Mouse (Mus musculus): ENCODE data around the gene Lrrfip1. TPM values are rescaled to one million over a fixed set of nuclear protein-coding genes. Genes with fewer than 3 reads are reported as not detected.

Gene Lrrfip1
- total RNA-seq (2017), result 527 to 604 TPM (median 547 TPM) in 3 replicates

DNA sequence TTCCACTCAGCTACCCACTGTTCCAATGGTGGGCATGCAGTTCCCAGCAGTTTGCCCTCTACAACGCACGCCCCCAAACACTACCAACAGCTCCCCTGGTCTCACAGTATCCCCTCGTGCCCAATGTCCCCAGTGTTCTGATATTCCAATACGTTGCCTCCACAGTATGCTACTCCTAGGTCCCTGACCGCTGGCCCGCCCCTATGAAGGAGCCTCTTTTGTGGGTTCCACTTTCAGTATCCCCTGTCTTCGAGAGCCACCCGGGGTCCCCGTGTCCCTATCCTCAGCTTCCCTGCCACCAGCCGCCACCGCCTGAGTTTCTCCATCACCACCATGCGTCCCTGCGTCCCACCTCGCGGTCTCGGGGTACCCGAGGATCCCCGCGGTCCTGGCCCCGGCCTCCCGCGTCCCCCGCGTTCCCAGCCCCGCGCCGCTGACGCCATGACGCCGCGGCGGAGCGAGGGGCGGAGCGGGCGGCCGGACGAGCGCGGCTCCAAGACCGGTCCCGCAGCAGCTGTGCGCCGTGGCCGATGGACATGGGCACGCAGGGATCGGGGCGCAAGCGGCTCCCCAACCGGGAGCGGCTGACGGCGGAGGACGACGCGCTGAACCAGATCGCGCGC, at the start of gene Lrrfip1:
Gene Lrrfip1 (plus strand): TSS at position 470 of the 623 bp plus-strand sequence.
- ATAC-seq (replicated peaks; ENCODE audit: insufficient number of reproducible peaks, low FRiP score, low TSS enrichment, poor library complexity, severe bottlenecking), result peak; percentile 33

- no peak for ATAC-seq (replicated peaks; ENCODE audit: insufficient number of reproducible peaks, low FRiP score, low TSS enrichment, poor library complexity, severe bottlenecking)
These were observed 49.2 kb upstream of the Lrrfip1 start for GRCm38 (mm10) chr1:90949309-90949708.

DNA sequence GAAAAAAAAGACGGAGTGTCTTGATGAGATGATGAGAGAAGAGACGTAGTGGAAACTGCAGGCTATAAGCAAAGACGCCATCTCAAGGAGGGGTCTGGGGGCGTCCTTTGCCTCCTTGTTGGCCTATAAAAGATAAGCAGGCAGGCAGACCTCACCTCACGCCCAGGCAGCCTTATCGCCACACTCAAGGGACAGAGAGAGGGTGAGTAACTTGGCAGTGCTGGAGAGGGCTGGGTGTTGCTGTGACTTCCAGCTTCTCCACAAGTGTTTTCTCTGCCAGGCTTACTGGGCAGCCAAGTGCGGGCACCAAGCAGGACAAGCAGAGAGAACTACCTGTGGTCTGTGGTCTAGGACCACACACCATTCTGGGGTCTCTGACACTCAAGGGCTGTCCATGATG, 46.9 kb upstream of the Lrrfip1 start:
- ATAC-seq (replicated peaks; ENCODE audit: insufficient number of reproducible peaks, low FRiP score, low TSS enrichment, poor library complexity, severe bottlenecking), result no peak

DNA sequence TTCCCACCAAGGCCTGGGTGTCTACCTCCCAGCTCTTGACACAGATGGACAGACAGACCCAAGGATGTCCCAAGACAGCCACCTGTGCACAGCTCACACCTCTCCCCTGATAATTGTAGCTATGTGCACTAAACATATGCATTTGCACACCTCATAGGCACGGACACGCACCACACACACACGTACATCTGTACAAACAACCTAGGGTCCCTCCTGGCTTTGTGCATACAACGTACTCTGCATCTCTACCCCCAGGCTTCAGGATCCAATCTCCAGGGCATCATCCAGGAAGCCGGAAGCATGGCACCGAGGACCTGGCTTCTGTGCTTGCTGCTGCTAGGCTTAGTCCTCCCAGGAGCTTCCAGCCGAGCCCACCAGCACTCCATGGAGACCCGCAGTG, 45.7 kb upstream of the Lrrfip1 start, which contains the start of gene Prlh:
Gene Prlh (plus strand): TSS at position 301 of the 400 bp plus-strand sequence.
- ATAC-seq (replicated peaks; ENCODE audit: insufficient number of reproducible peaks, low FRiP score, low TSS enrichment, poor library complexity, severe bottlenecking), result no peak

DNA sequence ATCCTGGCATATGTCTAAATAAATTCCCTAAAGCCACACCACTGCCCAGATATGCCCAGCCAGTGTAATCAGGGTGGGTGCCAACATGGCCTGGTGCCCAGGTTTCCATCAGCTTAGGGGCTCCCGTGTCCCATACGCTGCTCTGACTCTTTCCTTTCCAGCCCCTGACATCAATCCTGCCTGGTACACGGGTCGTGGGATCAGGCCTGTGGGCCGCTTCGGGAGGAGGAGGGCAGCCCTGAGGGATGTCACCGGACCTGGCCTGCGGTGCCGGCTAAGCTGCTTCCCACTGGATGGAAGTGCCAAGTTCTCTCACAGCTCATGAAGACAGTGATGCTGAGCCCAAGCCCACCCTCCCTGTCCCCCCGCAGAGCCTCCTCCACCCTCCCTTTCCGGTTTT, 44.8 kb upstream of the Lrrfip1 start:
- ATAC-seq (replicated peaks; ENCODE audit: insufficient number of reproducible peaks, low FRiP score, low TSS enrichment, poor library complexity, severe bottlenecking), result no peak

DNA sequence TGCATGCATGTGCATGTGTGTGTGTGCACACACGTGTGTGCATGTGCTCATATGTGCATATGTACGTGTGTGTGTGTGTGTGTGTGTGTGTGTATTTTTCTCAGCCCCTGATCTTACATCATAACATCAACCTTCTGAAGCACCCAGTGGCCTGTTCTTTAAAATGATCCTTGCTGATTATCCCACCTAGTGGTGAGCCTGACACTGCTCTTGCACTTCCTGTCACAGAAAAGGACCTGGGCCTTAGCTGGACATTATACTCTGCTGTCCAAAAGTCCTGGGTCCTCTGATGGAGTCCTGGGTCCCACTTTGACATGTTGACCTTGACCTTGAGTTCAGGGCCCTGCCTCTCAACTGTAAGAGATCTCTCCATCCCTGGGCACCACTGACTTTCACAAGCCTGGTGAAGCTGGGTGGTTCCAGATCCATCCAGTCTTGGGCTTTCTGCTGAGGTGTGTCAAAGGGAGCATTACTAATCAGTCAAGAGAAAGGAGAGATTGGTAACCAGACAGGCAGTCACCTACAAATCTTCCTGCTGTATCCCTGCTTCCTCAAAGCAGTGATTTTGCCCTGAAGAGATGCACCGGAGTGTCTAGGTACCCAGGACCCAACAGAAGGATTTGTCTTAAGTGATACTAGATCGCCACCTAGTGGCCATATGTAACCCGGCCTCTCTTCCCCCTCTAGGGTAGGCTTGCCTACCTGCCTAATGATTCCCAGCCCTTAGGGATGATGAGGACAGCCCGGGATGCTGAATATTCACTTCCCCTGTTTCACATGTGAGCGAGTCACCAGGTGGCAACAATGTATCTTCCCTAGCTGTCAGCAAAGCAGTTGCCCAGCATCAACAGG, 42.1 kb upstream of the Lrrfip1 start:
- ATAC-seq (replicated peaks; ENCODE audit: insufficient number of reproducible peaks, low FRiP score, low TSS enrichment, poor library complexity, severe bottlenecking), result no peak

- ATAC-seq (replicated peaks; ENCODE audit: insufficient number of reproducible peaks, low FRiP score, low TSS enrichment, poor library complexity, severe bottlenecking), result no peak
These were observed 36.0 kb upstream of the Lrrfip1 start for GRCm38 (mm10) chr1:90962526-90962925.

- no peak for ATAC-seq (replicated peaks; ENCODE audit: insufficient number of reproducible peaks, low FRiP score, low TSS enrichment, poor library complexity, severe bottlenecking)
These were observed 35.5 kb upstream of the Lrrfip1 start for GRCm38 (mm10) chr1:90962994-90963393.

GRCm38 (mm10) chr1:90967583-90967982, 31.0 kb upstream of the Lrrfip1 start:
- no peak for ATAC-seq (replicated peaks; ENCODE audit: insufficient number of reproducible peaks, low FRiP score, low TSS enrichment, poor library complexity, severe bottlenecking)

DNA sequence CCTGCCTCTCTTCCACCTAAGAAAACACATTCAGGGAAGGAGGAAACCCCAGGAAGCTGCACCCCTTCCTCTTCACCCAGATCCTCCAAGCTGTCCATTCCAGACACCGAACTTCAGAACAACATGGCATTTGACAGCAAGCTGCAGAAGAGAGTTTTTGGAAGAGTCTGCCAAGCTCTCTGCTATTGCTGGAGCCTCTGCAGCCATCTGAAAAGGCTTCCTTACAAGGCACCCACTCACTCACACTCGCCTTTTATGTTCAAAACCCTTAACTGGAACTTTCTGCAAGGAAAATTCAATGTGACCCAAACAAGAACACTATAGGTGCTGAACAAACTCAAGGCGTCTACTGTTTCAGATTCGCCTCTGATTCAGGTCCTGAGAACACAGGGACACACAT, 29.9 kb upstream of the Lrrfip1 start:
- ATAC-seq (replicated peaks; ENCODE audit: insufficient number of reproducible peaks, low FRiP score, low TSS enrichment, poor library complexity, severe bottlenecking), result no peak

DNA sequence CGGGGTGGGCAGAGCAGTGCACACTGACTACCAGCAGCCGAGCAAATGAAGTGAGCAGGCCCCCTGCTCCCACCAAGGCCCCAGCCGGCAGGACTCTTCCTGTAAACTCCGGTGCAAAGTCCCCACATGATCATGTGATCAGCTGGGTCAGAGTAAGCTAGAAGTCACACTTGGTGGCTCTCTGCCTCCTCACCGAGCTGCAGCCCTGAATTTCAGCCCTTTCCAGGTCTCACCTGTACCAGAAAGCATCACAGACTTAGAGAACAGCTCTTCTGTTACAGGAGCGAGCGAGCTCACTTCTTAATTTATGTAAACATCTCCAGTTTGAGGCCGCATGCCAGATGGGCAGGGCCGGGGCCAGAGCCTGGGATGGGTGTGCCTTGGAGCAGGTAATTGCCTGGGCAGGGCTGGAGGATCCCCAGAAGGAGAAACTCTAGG, 29.2 kb upstream of the Lrrfip1 start, which contains the start of gene Rab17:
Gene Rab17 (minus strand): TSS at position 315 of the 438 bp plus-strand sequence.
- no peak for ATAC-seq (replicated peaks; ENCODE audit: insufficient number of reproducible peaks, low FRiP score, low TSS enrichment, poor library complexity, severe bottlenecking)

GRCm38 (mm10) chr1:90969881-90970390, 28.6 kb upstream of the Lrrfip1 start:
- no peak for ATAC-seq (replicated peaks; ENCODE audit: insufficient number of reproducible peaks, low FRiP score, low TSS enrichment, poor library complexity, severe bottlenecking)

DNA sequence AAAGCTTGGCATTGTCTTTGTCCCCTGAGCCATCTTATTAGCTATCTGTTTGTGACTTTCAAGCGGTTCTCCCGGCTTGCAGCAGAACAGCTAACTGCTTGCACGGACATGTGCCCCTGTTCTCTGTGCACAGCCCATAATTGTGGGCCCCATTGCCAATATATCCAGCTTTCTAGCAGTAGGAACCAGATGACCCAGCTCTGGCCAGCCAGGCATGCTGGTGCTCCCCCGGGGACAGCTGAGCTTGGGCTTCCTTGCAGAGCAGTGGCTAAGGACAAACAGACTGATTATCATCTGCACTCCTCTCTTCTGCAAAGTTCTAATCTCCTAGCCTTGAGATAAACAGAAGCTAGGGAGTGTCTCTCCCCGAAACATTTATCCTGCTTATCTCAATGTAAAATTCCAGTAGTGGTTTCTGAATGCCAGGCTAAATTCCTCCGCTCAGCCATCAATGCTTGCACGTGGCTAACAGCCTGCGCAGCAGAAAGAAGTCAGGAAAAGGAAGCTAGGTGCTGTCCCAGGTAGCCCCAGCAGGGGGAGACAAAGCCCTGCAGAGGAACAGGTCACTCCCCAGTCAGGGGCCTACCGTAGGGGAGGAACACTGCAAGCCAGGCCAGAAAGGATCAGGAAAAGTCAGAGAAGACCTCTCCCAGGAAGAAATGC, 25.5 kb upstream of the Lrrfip1 start:
- ATAC-seq (replicated peaks; ENCODE audit: insufficient number of reproducible peaks, low FRiP score, low TSS enrichment, poor library complexity, severe bottlenecking), result peak; percentile 81

DNA sequence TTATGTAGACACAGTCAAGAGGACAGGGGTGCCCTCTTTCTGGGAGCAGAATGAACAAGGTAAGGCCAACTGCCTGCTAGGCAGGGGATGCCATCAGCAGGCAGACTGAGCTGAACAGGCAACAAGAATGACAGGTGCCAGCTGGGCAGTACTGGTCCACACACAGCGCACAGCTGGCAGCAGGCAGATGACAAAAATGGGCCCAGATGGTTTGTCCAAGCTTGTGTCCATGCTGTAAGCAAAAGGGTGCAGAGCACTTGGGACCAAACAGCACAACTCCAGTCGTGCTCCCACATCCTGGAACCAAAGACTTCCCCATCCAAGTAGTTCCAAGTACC, 25.0 kb upstream of the Lrrfip1 start:
- ATAC-seq (replicated peaks; ENCODE audit: insufficient number of reproducible peaks, low FRiP score, low TSS enrichment, poor library complexity, severe bottlenecking), result no peak

GRCm38 (mm10) chr1:90974906-90975649, 23.5 kb upstream of the Lrrfip1 start:
- ATAC-seq (replicated peaks; ENCODE audit: insufficient number of reproducible peaks, low FRiP score, low TSS enrichment, poor library complexity, severe bottlenecking), result peak; percentile 62

DNA sequence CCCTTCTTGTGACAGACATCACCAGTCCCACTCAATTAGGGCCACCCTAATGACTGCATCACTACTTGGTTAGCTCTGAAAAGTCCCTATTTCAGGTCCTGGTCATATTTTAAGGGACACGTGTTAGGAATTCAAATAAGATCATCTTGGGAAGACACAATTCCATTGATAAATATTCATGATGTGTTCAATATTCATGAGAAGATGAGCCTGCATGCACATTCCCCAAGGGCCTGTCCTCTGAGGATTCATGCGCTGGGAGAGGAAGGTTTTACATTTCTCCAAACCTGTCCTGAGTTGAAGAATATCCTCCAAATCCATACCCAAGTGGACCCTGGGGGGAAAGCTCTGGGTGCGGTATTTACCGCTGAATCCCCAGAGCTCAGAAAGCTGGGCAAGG, 22.6 kb upstream of the Lrrfip1 start:
- ATAC-seq (replicated peaks; ENCODE audit: insufficient number of reproducible peaks, low FRiP score, low TSS enrichment, poor library complexity, severe bottlenecking), result no peak

DNA sequence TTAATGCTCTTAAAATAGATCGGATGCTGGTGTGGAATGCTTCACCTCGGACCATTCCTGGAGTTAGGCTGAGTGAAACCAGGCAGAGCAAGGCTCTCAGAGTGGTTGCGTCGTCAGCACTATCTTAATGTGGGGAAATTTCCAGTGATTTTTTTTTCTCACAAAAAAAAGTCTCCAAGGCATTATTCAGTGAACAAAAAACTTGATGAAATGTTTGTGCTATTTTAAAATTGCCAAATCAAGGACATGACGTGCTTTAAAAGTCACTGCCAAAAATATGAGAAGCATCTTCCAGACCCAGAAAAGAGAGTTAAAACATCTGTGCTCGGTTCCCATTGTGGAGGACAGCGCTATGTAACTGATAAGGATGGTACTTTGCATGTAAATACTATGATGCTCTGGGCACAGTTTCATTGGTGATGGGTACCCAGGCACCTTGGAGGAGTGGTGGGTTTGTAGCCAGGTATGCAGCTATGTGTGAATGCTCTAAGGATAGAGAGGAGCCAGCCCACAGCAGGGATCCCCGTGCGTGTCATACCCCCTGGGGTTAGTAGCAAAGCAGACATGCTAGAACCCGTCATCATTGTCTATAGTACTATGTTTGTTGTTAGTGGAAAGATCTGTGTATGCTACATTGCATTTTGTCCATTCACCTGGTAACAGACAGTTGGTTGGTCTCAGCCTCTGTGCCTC, 17.8 kb upstream of the Lrrfip1 start:
- no peak for ATAC-seq (replicated peaks; ENCODE audit: insufficient number of reproducible peaks, low FRiP score, low TSS enrichment, poor library complexity, severe bottlenecking)

DNA sequence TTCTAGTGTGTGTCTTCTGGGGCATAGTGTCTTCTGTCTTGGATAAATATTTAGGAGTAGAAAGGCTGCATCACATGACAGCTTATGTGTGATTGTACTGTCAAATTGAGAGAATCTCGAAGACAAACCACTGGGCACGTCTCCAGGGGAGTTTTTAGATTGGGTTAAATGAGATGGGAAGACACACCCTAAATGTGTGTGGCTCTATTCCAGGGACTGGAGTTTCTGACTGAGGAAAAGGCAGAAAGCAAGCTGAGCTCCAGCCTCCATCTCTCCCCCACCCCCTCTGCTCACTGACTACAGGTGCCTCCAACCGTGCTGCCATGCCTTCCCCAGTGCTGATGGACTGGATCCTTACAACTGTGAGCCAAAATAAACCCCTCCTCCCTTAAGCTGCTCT, 17.2 kb upstream of the Lrrfip1 start:
- no peak for ATAC-seq (replicated peaks; ENCODE audit: insufficient number of reproducible peaks, low FRiP score, low TSS enrichment, poor library complexity, severe bottlenecking)

Data from monocyte, adult 5-6 weeks (primary cell).